Mouse (Mus musculus): ENCODE data around the gene Npvf. TPM values are rescaled to one million over a fixed set of nuclear protein-coding genes. Genes with fewer than 3 reads are reported as not detected.

The Npvf gene
- polyA plus RNA-seq (2014; fragmentation: Illumina TruSeq; extraction: RNeasy Lipid Tissue Mini Kit (QIAGEN cat#74804); ENCODE audit: low read depth, low replicate concordance): not detected

GRCm38 (mm10) chr6:50654356-50654755 lies at the start of gene Npvf:
TSS of gene Npvf (minus strand) at chr6:50654439.

Other genes with a start within 250 kb of the Npvf start
- gene Osbpl3, start 198.2 kb downstream of the Npvf start, polyA plus RNA-seq (2014; fragmentation: Illumina TruSeq; extraction: RNeasy Lipid Tissue Mini Kit (QIAGEN cat#74804); ENCODE audit: low read depth, low replicate concordance): 26.1 TPM
- gene Cycs, start 87.9 kb downstream of the Npvf start, polyA plus RNA-seq (2014; fragmentation: Illumina TruSeq; extraction: RNeasy Lipid Tissue Mini Kit (QIAGEN cat#74804); ENCODE audit: low read depth, low replicate concordance): 346 TPM
- gene 4921507P07Rik, start 57.8 kb downstream of the Npvf start, polyA plus RNA-seq (2014; fragmentation: Illumina TruSeq; extraction: RNeasy Lipid Tissue Mini Kit (QIAGEN cat#74804); ENCODE audit: low read depth, low replicate concordance): 2.7 TPM

All from sigmoid colon, adult 10 weeks (tissue).